Mouse (Mus musculus): ENCODE measurements around the gene Slc45a2.

DNA sequence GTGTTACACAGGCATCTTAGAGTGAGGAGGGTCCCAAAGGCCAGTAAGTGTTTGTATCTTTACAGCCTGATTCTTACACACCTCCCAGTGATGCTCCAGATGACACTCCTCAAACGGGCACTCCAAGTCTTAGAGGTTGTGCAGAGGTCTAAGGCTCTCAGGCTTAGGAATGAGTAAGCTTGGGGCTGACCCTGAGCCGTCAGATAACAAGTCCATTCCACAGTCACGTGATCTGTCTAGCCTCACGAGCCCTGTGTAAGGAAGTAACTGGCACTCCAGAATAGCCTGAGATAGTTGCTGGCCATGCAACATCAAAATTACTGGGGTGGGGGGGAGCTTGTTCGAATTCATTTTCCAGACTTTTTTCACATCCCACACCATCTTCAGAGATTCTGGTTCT is 39.5 kb downstream of the Slc45a2 start:
- TF ChIP-seq POLR2A (IDR thresholded peaks at IDR 0.05; ENCODE audit: extremely low read depth, insufficient read depth, low read length) (no peak), CTCF (IDR thresholded peaks at IDR 0.05; ENCODE audit: low read depth, low read length) (no peak)
